Mouse (Mus musculus): ENCODE measurements around the gene Arglu1. TPM values are rescaled to one million over a fixed set of nuclear protein-coding genes. Genes with fewer than 3 reads are reported as not detected.
A peak's percentile ranks its signal among the peaks of the same experiment; 100 is the strongest.

Arglu1 gene
- total and polyA plus RNA-seq, 2 experiments from 2014 or later = 71.9 to 158 TPM

- 83% methylated on average over 2 of the region's 2 CpGs for WGBS
- Histone ChIP-seq H3K9ac (replicated peaks; ENCODE audit: low read length) (no peak overlapping the region), H3K27ac (no peak overlapping the region), H3K4me3 (ENCODE audit: low read length) (no peak overlapping the region), H3K9me3 (ENCODE audit: low read length) (no peaks in the 10 kb centered on the region), H3K36me3 (ENCODE audit: insufficient read depth, low read length) (no peaks in the 10 kb centered on the region), H3K27me3 (ENCODE audit: insufficient read depth, low read length) (no peaks in the 10 kb centered on the region), H3K4me2 (ENCODE audit: low read depth, low read length) (no peak overlapping the region), H3K4me1 (ENCODE audit: insufficient read depth, low read length) (no peaks in the 10 kb centered on the region)
- TF ChIP-seq CTCF (IDR thresholded peaks at IDR 0.05; ENCODE audit: low read depth) = no peak
- ATAC-seq = no peak
- no peak for DNase-seq (ENCODE audit: low spot score)
Measured at GRCm38 (mm10) chr8:8703668-8704067, 13.3 kb upstream of the Arglu1 start.

DNA sequence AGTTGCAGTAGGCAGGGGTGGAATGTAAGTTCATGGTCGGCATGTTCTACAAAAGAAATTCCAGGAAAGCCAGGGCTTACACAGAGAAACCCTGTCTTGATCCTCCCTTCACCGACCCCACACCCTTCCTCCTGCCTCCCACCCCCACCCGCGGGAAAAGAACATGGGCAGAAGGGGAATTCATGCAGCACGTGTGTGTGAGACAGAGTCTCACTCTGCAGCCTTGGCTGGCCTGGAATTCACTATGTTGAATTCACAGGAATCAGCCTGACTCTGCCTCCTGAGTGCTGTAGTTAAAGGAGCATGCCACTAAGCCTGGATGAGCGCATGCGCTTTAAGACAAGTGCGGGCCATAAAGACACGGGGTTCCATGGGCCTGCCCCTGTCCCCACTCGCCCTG lies 10.5 kb upstream of the Arglu1 start:
- Histone ChIP-seq H3K4me2 (ENCODE audit: low read depth, low read length) (no peak overlapping the region), H3K36me3 (ENCODE audit: insufficient read depth, low read length) (no peaks in the 10 kb centered on the region), H3K9me3 (ENCODE audit: low read length) (no peaks in the 10 kb centered on the region), H3K4me3 (ENCODE audit: low read length) (no peak overlapping the region), H3K4me1 (ENCODE audit: insufficient read depth, low read length) (no peaks in the 10 kb centered on the region), H3K9ac (replicated peaks; ENCODE audit: low read length) (no peak overlapping the region), H3K27me3 (ENCODE audit: insufficient read depth, low read length) (no peaks in the 10 kb centered on the region), H3K27ac (no peak overlapping the region)
- WGBS = 89% methylated on average over 10 of the region's 10 CpGs
- TF ChIP-seq CTCF (IDR thresholded peaks at IDR 0.05; ENCODE audit: low read depth) = no peak
- ATAC-seq (no peak), DNase-seq (ENCODE audit: low spot score) (no peak)

DNA sequence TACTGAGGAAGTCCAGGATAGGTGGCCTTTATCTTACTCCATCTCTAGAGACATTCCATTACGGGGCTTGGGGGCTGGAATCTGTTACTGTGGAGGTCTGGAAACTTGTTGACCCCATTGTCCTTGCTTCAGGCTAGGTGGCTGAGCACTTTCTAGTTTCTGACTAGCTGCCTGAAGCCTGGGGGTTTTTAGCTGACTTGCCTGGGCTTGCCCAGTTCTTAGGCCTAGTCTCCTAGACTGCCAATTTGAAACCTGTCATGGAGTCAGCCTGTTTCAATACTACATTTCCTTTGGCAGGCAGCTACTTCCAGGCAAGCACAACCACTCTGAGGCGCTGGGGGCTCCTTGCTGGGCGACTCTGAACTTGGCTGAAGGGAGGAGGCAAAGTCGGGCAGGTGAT lies 9.9 kb upstream of the Arglu1 start:
- ATAC-seq (no peak), DNase-seq (ENCODE audit: low spot score) (no peak)
- Histone ChIP-seq H3K9me3 (ENCODE audit: low read length) (no peaks in the 10 kb centered on the region), H3K4me2 (ENCODE audit: low read depth, low read length) (no peak overlapping the region), H3K9ac (replicated peaks; ENCODE audit: low read length) (no peak overlapping the region), H3K27me3 (ENCODE audit: insufficient read depth, low read length) (no peaks in the 10 kb centered on the region), H3K27ac (no peak overlapping the region), H3K4me3 (ENCODE audit: low read length) (no peak overlapping the region), H3K4me1 (ENCODE audit: insufficient read depth, low read length) (no peaks in the 10 kb centered on the region), H3K36me3 (ENCODE audit: insufficient read depth, low read length) (no peaks in the 10 kb centered on the region)
- 83% methylated on average over 4 of the region's 4 CpGs for WGBS
- no peak for TF ChIP-seq CTCF (IDR thresholded peaks at IDR 0.05; ENCODE audit: low read depth)

- peak overlapping the region; percentile 100 for H3K9ac ChIP-seq (replicated peaks; ENCODE audit: low read length)
- WGBS = 2% methylated on average over 66 of the region's 68 CpGs
- H3K27me3 ChIP-seq (ENCODE audit: insufficient read depth, low read length) = no peaks in the 10 kb centered on the region
- H3K36me3 ChIP-seq (ENCODE audit: insufficient read depth, low read length) = no peaks in the 10 kb centered on the region
- H3K4me2 ChIP-seq (ENCODE audit: low read depth, low read length) = peak overlapping the region; percentile 92
- ATAC-seq (peak; percentile 68), DNase-seq (ENCODE audit: low spot score) (peak; percentile 78)
- H3K9me3 ChIP-seq (ENCODE audit: low read length) = no peaks in the 10 kb centered on the region
- peaks cover 19% of the 10 kb centered on the region for H3K4me1 ChIP-seq (ENCODE audit: insufficient read depth, low read length)
- H3K4me3 ChIP-seq (ENCODE audit: low read length) = peak overlapping the region; percentile 94
- TF ChIP-seq CTCF (IDR thresholded peaks at IDR 0.05; ENCODE audit: low read depth) = no peak
- H3K27ac ChIP-seq = peak overlapping the region; percentile 98
Measured at GRCm38 (mm10) chr8:8689454-8690145, 721 bp downstream of the Arglu1 start.

GRCm38 (mm10) chr8:8688823-8689453 lies 1.4 kb downstream of the Arglu1 start:
- DNase-seq (ENCODE audit: low spot score) = no peak
- Histone ChIP-seq H3K4me2 (ENCODE audit: low read depth, low read length) (peak overlapping the region; percentile 92), H3K9ac (replicated peaks; ENCODE audit: low read length) (peak overlapping the region; percentile 100), H3K36me3 (ENCODE audit: insufficient read depth, low read length) (no peaks in the 10 kb centered on the region), H3K4me1 (ENCODE audit: insufficient read depth, low read length) (peaks cover 19% of the 10 kb centered on the region), H3K9me3 (ENCODE audit: low read length) (no peaks in the 10 kb centered on the region), H3K27ac (no peak overlapping the region), H3K27me3 (ENCODE audit: insufficient read depth, low read length) (no peaks in the 10 kb centered on the region), H3K4me3 (ENCODE audit: low read length) (peak overlapping the region; percentile 94)
- TF ChIP-seq CTCF (IDR thresholded peaks at IDR 0.05; ENCODE audit: low read depth) = no peak
- no peak for ATAC-seq
- WGBS = 6% methylated on average over 9 of the region's 9 CpGs

DNA sequence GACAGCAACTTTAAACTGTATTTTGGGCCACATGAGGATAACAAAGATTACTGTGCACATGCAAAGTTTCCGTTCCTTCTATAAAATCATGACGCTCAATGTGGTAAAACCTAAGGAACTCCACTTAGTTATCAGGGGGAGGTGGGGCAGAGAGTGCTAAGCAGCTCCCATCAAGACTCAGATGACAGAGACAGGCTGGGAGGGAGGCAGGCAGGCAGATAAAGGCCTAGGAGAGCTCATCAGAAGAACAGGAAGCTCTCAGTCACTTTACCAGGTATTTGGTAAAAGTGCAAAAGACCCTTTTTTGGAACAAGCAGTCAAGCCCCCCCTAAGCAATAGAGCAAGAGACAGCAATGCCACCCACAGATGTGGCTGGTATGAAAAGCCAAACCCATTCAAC lies 4.8 kb downstream of the Arglu1 start:
- Histone ChIP-seq H3K27ac (no peak overlapping the region), H3K36me3 (ENCODE audit: insufficient read depth, low read length) (peaks cover 16% of the 10 kb centered on the region), H3K9ac (replicated peaks; ENCODE audit: low read length) (no peak overlapping the region), H3K4me2 (ENCODE audit: low read depth, low read length) (no peak overlapping the region), H3K27me3 (ENCODE audit: insufficient read depth, low read length) (no peaks in the 10 kb centered on the region), H3K9me3 (ENCODE audit: low read length) (no peaks in the 10 kb centered on the region), H3K4me1 (ENCODE audit: insufficient read depth, low read length) (peaks cover 17% of the 10 kb centered on the region), H3K4me3 (ENCODE audit: low read length) (no peak overlapping the region)
- DNase-seq (ENCODE audit: low spot score) (no peak), ATAC-seq (no peak)
- 81% methylated on average over 2 of the region's 2 CpGs for WGBS
- TF ChIP-seq CTCF (IDR thresholded peaks at IDR 0.05; ENCODE audit: low read depth) = no peak

DNA sequence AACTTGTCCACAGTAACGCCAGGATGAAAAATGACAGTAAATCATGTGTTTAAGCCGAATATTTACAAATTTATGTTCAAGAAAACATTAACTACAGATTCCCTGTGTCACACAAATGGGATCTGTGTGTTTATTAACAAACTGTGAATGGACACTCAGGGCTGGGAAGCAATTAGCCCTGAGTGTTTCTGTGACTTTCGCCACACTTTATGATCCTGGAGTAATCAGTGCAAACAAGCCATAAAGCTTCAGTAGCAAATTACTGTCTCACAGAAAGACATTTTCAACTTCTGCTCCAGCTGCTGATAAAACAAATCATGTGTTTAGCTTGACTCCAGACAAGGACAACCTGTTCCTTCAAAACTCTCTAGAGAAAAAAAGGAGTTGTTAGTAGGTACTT lies 7.6 kb downstream of the Arglu1 start:
- TF ChIP-seq CTCF (IDR thresholded peaks at IDR 0.05; ENCODE audit: low read depth) = no peak
- H3K27ac ChIP-seq = no peak overlapping the region
- no peak overlapping the region for H3K4me3 ChIP-seq (ENCODE audit: low read length)
- WGBS = 89% methylated on average over 3 of the region's 3 CpGs
- H3K9ac ChIP-seq (replicated peaks; ENCODE audit: low read length) = no peak overlapping the region
- ATAC-seq (no peak), DNase-seq (ENCODE audit: low spot score) (no peak)
- H3K36me3 ChIP-seq (ENCODE audit: insufficient read depth, low read length) = peaks cover 26% of the 10 kb centered on the region
- no peak overlapping the region for H3K4me2 ChIP-seq (ENCODE audit: low read depth, low read length)
- peaks cover 3% of the 10 kb centered on the region; the same call in 1 of the 2 replicates for H3K4me1 ChIP-seq (ENCODE audit: insufficient read depth, low read length)
- no peaks in the 10 kb centered on the region for H3K9me3 ChIP-seq (ENCODE audit: low read length)
- no peaks in the 10 kb centered on the region for H3K27me3 ChIP-seq (ENCODE audit: insufficient read depth, low read length)
